Mouse (Mus musculus): Measurements from ENCODE around the gene Sash3.

DNA sequence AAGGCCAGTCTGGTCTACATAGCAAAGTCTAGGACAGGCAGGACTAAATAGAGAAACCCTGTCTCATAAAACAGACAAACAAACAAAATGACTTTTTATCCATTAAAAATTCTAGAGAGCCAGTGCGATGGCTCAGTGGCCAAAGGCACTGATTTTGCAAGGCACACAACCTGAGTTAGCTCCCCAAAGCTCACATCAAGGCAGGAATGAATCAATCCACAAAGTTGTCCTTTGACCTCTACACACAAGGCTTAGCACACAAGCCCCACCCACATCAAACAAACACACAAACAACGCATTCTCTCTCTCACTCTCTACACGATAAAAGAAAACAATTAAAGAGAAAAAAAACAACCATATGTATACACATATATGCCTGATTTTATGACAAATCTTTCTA, 38.5 kb downstream of the Sash3 start:
- no peak for TF ChIP-seq TCF12 (IDR thresholded peaks at IDR 0.05; ENCODE audit: insufficient read depth, poor library complexity, severe bottlenecking)
- no peak for TF ChIP-seq POLR2A (IDR thresholded peaks at IDR 0.05; ENCODE audit: insufficient read length, low read depth)
- TF ChIP-seq TCF3 (IDR thresholded peaks at IDR 0.05; ENCODE audit: insufficient read length, low read depth) = no peak
- TF ChIP-seq USF1 (IDR thresholded peaks at IDR 0.05; ENCODE audit: low read depth) = no peak
- no peak for TF ChIP-seq MAX (IDR thresholded peaks at IDR 0.05; ENCODE audit: low read depth)
- no peak for TF ChIP-seq MYOG (IDR thresholded peaks at IDR 0.05; ENCODE audit: control insufficient read depth in 1 of 3, insufficient read depth in 1 of 3, insufficient read length in 2 of 3, low read depth in 2 of 3)
- no peak for TF ChIP-seq POLR2AphosphoS2 (IDR thresholded peaks at IDR 0.05; ENCODE audit: insufficient read length, low read depth)
- no peak for TF ChIP-seq SRF (IDR thresholded peaks at IDR 0.05; ENCODE audit: control insufficient read depth, insufficient read length, low read depth)
- TF ChIP-seq E2F4 (IDR thresholded peaks at IDR 0.05; ENCODE audit: insufficient read depth) = no peak
- no peak for TF ChIP-seq REST (IDR thresholded peaks at IDR 0.05; ENCODE audit: insufficient read depth, insufficient read length)
